Mouse (Mus musculus): ENCODE measurements around the gene Ccdc51.

The Ccdc51 gene

DNA sequence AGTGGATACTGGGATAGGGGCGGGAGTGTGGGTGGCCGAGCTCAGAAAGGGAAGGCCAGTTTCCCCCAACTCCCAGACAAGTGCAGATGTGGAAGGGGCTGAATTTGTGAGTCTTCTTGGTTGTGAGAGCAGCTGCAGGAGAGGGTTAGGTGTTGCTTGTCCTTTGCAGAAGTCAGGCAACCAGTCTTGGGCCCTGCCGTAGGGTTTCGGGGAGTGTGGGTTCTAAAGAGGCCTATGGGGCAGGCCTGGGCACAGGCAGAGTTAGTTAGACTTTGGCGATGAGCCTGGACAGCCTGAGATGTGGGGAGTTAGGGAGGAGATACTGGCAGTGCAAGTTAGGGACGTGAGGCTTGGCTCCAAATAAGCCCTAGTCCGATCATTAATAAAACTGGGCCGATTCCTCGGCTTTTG lies 14.0 kb downstream of the Ccdc51 start:
- no peak for DNase-seq (ENCODE audit: extremely low read depth, low read depth)

- DNase-seq (ENCODE audit: extremely low read depth, low read depth) = no peak
These were observed 14.6 kb downstream of the Ccdc51 start for GRCm38 (mm10) chr9:109096856-109097255.

- no peak for DNase-seq (ENCODE audit: extremely low read depth, low read depth)
These were observed 15.0 kb downstream of the Ccdc51 start for GRCm38 (mm10) chr9:109097291-109097690.

DNA sequence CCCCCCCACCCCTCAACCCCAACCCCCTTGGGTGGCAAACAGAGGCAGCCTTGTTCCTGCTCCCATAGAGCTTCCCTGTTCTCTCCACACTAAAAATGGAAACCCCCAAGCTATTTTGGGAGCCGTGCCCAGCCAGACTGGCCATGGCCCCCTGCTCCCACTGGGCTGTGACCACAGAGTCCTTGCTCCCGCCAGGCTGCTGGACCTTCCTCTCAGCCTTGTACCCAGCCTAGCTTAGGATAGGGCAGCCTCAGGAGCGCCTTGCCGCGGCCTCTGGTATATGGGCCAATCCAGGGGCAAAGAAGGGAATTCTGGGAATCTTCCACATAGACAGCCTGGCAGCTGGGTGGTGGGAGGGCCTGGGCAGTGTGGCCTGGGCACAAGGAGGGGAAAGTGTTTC lies 15.5 kb downstream of the Ccdc51 start:
- DNase-seq (ENCODE audit: extremely low read depth, low read depth) = no peak

DNA sequence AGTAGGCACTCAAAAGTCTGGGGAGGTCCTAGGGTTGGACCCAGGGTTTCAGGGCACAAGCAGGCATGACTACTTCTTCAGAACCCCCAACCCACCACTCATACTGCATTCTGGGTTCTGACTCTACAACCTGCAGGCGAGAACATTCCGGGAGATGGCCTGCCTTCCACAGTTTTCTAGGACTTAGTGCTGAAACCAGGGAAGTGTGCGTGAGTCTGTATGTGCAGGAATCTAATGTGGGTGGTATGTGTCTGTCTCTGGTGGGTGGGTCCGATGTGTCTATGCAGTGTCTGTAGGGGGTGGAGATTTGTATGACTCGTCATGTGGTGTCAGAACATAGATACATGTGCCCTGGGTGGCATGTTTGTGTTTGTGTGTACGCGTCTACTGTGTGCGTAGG lies 16.1 kb downstream of the Ccdc51 start:
- DNase-seq (ENCODE audit: extremely low read depth, low read depth) = no peak

- no peak for DNase-seq (ENCODE audit: extremely low read depth, low read depth)
These were observed 16.7 kb downstream of the Ccdc51 start for GRCm38 (mm10) chr9:109098969-109099368.

DNA sequence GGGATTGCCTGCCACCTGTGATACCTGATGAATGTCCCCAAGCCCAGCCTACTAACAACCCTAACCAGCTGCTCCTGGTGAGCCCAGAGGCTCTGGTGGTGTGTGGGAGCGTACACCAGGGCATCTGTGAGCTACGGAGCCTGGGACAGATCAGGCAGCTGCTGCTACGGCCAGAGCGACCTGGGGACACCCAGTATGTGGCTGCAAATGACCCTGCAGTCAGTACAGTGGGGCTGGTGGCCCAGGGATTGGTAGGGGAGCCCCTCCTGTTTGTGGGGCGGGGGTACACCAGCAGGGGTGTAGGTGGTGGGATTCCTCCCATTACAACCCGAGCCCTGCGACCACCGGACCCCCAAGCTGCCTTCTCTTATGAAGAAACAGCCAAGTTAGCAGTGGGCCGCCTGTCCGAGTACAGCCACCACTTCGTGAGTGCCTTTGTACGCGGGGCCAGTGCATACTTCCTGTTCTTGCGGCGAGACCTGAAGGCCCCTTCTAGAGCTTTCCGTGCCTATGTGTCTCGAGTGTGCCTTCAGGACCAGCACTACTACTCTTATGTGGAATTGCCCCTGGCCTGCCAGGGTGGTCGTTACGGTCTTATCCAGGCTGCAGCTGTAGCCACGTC lies 18.1 kb downstream of the Ccdc51 start:
- DNase-seq (ENCODE audit: extremely low read depth, low read depth) = no peak

DNA sequence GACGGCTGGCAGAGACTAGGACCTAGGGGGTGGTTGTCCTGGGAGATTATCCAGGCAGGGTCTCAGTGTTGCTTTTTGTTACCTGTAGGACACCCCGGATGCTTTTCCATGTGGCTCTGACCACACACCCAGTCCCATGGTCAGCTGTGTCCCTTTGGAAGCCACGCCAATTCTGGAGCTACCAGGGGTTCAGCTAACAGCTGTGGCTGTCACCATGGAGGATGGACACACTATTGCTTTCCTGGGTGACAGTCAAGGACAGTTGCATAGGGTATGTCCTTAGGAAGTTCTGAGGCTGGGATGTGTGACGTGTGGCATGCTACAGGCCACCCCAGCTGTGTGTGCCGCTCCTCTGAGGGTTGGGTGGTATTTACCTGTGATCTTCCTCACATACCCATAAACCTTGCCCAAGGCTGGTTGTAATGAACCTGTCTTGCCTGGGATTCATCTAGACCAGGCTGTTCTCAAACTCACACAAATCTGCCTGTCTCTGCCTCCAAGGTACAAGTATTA lies 19.7 kb downstream of the Ccdc51 start:
- no peak for DNase-seq (ENCODE audit: extremely low read depth, low read depth)

- no peak for DNase-seq (ENCODE audit: extremely low read depth, low read depth)
These were observed 20.2 kb downstream of the Ccdc51 start for GRCm38 (mm10) chr9:109102541-109102940.

GRCm38 (mm10) chr9:109103250-109103649 lies 21.0 kb downstream of the Ccdc51 start:
- no peak for DNase-seq (ENCODE audit: extremely low read depth, low read depth)

DNA sequence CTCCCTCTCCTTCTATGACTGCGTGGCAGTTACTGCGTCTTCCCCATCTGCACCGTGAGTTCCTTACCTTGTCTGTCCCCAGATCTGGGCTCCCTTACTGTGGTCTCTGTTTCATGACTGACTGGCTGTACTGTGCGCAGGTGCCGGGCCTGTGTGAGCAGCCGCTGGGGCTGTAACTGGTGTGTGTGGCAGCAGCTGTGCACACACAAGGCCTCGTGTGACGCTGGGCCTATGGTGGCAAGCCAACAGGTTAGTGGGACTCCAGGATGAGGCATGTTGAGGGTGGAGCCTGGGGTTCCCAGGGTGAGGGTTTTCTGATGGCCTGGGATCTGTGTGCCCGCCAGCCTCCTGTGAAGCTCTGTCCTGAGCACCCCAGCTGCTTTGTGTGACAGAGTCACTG lies 21.8 kb downstream of the Ccdc51 start:
- DNase-seq (ENCODE audit: extremely low read depth, low read depth) = no peak

DNA sequence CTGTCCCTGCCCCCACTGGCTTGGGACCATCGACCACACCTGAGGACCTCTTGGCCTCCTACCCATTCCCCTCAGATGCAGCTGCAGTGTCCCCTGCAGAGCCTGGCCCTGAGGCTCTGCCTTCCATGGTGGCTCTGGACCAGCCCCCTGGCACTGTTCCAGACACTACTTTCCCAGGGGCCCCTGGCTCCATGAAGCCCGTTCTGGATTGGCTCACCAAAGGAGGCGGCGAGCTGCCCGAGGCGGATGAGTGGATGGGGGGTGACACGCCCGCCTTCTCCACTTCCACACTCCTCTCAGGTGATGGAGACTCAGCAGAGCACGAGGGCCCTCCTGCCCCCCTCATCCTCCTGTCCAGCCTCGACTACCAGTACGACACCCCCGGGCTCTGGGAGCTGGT lies 22.7 kb downstream of the Ccdc51 start:
- no peak for DNase-seq (ENCODE audit: extremely low read depth, low read depth)

DNA sequence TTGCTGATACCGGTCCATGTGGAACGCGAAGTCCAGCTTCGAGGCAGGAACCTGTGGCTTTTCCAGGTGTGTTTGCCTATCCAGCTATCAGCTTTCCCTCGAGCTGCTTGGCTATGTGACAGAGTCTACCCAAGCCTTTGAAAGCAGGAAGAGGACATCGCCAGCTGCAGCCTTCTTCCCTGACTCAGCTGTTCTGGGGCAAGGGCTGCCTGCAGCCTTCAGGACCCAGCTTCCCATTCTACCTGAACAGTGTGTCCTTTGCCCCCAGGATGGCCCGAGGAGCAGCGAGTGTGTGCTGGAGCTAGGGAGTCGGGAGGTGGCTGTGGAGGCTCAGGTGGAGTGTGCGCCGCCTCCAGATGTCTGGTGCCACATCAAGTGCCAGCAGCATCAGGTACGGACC lies 23.4 kb downstream of the Ccdc51 start:
- no peak for DNase-seq (ENCODE audit: extremely low read depth, low read depth)

DNA sequence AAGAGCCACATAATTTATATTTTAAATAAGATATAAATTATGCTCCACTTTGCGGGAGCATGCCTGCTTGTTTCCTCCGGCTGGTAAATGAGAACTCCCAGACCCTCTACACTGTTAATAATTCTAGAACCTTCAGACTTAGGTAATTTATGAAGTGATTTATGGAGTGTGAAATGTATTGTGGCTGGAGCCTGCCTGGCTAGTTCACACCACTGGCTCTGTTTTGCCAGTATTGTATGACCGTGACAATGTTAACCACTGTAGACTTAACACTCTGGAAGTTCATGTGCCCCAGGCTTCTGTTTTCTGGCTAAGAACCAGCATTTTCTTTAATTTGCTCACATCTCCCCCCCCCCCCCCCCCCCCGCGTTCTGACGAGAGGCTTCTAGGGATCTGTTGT lies 25.0 kb downstream of the Ccdc51 start:
- no peak for DNase-seq (ENCODE audit: extremely low read depth, low read depth)

- no peak for DNase-seq (ENCODE audit: extremely low read depth, low read depth)
These were observed 27.9 kb downstream of the Ccdc51 start for GRCm38 (mm10) chr9:109110240-109110639.

DNA sequence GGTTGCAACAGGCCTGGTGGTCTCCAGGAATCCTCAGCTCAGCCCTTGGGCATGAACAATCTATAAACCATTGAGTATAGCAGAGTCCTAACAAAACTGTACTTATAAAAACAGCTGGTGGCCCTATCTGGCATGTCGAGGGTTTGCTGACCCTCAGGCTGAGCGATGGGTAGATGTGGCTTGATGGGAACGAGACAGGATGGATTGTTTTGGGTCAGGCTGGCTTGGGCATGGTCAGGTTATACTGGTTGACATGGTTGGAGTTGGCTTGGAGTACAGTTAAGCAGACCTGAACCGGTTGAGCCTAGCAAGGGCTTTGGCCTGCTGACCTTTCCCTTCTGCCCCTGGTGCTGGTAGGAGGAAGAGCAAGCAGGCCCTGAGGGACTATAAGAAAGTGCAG lies 28.8 kb downstream of the Ccdc51 start:
- DNase-seq (ENCODE audit: extremely low read depth, low read depth) = no peak

GRCm38 (mm10) chr9:109111591-109111990 lies 29.3 kb downstream of the Ccdc51 start:
- no peak for DNase-seq (ENCODE audit: extremely low read depth, low read depth)

GRCm38 (mm10) chr9:109113331-109113730 lies 31.0 kb downstream of the Ccdc51 start:
- no peak for DNase-seq (ENCODE audit: extremely low read depth, low read depth)

DNA sequence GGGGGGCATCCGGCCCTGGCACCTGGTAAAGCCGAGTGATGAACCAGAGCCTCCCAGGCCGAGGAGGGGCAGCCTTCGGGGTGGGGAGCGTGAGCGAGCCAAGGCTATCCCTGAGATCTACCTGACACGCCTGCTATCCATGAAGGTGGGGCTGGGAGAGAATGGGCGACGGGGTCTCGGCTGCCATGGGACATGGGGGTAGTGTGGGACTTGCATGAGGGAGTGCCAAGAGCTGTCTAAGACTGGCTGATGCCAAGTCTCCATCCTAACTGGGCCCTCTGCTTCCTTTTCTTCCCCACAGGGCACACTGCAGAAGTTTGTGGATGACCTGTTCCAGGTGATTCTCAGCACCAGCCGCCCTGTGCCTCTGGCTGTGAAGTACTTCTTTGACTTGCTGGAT lies 32.0 kb downstream of the Ccdc51 start:
- DNase-seq (ENCODE audit: extremely low read depth, low read depth) = no peak

DNA sequence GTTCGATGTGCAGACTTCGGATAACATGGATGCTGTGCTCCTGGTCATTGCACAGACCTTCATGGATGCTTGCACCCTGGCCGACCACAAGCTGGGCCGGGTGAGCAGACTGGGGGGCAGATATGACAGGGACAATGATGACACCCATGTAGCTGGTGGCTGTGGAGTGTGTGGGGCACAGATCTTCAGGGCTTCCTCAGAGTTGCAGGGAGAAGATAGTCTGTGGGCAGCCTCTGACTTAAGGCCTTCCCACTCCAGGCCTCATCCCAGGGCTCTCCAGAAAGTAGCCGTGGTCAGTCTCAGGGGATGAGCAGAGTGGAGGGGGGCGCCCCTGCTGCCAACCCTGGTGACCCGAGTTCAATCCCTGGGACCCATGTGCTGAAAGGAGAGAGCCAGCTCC lies 32.6 kb downstream of the Ccdc51 start:
- no peak for DNase-seq (ENCODE audit: extremely low read depth, low read depth)

DNA sequence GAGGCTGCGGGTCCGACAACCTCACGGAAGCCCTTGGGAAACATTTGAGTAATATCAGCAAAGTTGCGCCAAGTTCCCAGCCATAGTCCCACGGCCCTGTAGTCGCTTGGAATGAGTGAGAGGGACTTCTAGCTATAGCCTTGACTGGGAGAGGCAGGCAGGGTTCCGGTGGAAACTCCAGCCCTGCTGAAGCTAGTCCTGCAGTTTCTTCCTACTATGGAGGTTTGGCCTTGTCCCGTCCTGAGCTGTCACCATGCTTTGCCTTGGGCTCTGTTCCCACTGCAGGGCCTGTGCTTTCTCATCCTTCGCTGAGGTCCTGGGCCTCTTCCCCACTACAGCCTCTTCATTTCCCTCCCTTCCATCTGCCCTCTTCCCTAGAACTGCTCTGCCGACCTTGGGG lies 33.9 kb downstream of the Ccdc51 start:
- no peak for DNase-seq (ENCODE audit: extremely low read depth, low read depth)

DNA sequence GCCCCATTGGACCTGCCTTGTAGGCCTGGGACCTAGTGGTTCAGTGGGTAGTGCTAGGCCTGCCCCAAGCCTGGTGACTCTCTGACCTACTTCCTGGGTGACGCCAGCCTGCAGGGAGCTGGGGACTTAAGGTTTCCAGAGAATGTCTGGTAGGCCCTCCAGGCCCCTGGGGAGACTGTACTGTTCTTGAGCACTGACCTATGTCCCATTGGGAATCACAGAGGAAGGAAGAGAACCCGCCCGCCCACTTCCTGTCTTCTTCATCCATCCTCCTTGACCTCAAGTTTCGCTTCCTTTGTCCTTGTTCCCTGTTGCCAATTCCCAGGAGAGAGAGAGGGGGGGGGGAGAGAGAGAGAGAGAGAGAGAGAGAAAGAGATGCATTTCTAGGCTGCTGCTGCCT lies 35.8 kb downstream of the Ccdc51 start:
- DNase-seq (ENCODE audit: extremely low read depth, low read depth) = no peak

DNA sequence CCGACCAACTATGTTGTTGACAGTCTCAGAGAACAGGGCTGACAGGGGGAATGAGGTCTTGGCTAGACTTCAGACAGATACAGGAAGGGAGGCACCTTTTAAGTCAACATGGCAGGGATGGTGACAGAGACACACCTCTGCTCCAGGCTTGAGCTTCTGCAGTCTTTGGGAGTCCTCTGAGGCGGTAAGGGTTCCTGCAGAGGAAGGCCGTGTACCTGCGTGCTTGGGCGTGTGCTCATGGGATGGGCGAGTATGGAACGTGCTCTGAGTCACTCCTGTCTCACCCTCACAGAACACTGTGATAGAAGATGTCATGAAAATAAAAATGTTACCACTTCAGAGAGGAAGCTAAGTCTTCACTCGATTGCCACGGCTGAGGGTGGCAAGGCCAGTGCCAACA lies 37.3 kb downstream of the Ccdc51 start:
- no peak for DNase-seq (ENCODE audit: extremely low read depth, low read depth)

DNA sequence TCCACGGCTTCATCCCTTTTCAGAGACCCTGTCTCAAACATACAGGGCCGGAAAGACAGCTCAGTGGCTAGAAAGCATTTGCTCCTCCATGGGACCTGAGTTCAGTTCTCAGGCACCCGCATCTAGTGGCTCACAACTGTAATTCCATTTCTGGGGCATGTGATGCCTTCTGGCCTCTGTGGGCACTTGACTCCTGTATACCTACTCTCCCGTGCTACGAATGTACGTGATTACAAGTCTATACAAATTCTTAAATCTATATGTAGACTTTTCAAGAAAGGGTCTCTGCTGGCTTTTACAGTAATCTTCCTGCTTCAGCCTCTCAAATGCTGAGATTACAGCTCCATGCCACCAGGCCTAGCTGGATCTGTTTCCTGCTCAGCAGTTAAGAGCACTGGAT lies 38.7 kb downstream of the Ccdc51 start:
- no peak for DNase-seq (ENCODE audit: extremely low read depth, low read depth)

All from MEL-GATA-1-ER (cell line).